Mouse (Mus musculus) bone marrow, adult 2 months (tissue): ENCODE measurements around the gene Mzf1. TPM values are rescaled to one million over a fixed set of nuclear protein-coding genes. Genes with fewer than 3 reads are reported as not detected.
A peak's percentile ranks its signal among the peaks of the same experiment; 100 is the strongest.

Experiments
- H3K27ac ChIP-seq: fragments of 200-500 bp; 2 replicates; pipeline ENCODE4 v1.5.1; 2012; ENCODE audit warnings: low read depth, mild to moderate bottlenecking, control low read depth, inconsistent platforms, low read length; ENCODE audit not compliant: control insufficient read depth, poor library complexity, insufficient read depth
- H3K4me1 ChIP-seq: fragments of 200-500 bp; 2 replicates; pipeline ENCODE4 v1.6.1; 2011; ENCODE audit warnings: low read length; ENCODE audit not compliant: control insufficient read depth, insufficient read depth
- H3K4me3 ChIP-seq: fragments of 200-500 bp; replicated peaks from 2 replicates; pipeline ENCODE3; 2011; ENCODE audit warnings: mild to moderate bottlenecking, low read depth, low read length, control low read depth; ENCODE audit not compliant: control insufficient read depth
- CTCF ChIP-seq: fragments of 200-500 bp; IDR thresholded peaks from 2 replicates; pipeline ENCODE4 v1.5.1; 2011; ENCODE audit warnings: low read length, control low read depth; ENCODE audit not compliant: control insufficient read depth, insufficient read depth
- POLR2A ChIP-seq: fragments of 200-500 bp; IDR thresholded peaks from 2 replicates; pipeline ENCODE4 v1.6.1; 2011; ENCODE audit warnings: low read depth, mild to moderate bottlenecking, control low read depth, low read length, borderline replicate concordance; ENCODE audit not compliant: control insufficient read depth
- WGBS: fragments of 180-500 bp; shearing (Covaris S2); methylation state at CpG from one replicate; pipeline ENCODE4 v1.1.7; 2018; 5-methylcytosine and 5-hydroxymethylcytosine counted together
- polyA plus RNA-seq: library from polyadenylated mRNA; stranded (reverse); fragments of >200 nt; gene quantifications from 2 replicates; pipeline ENCODE4 v1.2.4, GENCODE M21; 2011; ENCODE audit warnings: low replicate concordance; ENCODE audit not compliant: missing spikeins, insufficient read depth, insufficient read length

Mzf1 gene
- polyA plus RNA-seq, 1 experiment: 4.1 TPM

DNA sequence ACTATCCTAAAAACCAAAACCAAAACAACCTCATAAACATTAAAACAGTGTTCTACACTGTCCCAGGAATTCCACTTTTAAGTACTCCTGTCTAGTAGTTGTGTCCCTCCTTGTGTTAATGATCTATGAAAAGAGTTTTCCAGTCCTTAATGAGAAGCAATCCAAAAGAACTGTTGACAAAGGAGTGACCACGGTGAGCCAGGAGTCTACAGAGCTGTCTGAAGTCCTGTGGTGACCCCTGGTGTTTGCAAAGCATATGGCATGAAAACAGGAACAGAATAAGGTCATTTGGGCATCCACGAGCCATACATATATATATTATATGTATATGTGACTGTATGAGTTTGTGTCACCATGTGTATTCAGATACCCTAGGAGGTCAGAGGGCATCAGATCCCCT is 8.5 kb downstream of the Mzf1 start:
- WGBS: 0% methylated on average over 2 of the region's 2 CpGs
- no peak overlapping the region for H3K4me3 ChIP-seq

DNA sequence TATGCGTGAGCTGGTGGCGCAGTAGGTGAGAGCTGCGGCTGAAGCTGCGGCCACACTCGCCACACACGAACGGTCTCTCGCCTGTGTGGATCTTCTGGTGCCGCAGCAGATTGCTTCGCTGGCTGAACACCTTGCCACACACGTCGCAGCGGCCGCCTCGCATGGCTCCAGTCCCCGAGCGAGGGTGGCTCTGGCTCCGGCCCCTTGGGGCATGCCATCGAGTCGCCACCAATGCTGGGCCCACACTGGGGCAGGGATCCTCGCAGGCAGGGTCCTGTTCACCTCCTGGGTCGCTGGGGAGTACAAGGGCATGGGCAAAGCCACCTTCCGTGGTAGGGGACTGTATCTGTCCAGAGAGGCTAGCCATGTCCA is 10.3 kb downstream of the Mzf1 start:
- Histone ChIP-seq H3K4me1 (peaks cover 5% of the 10 kb centered on the region), H3K4me3 (no peak overlapping the region), H3K27ac (no peak overlapping the region)
- WGBS: 5% methylated on average over 23 of the region's 23 CpGs
- TF ChIP-seq POLR2A (no peak), CTCF (no peak)

More for the DNA sequence above, 8.5 kb downstream of the Mzf1 start:
- Histone ChIP-seq H3K27ac (no peak overlapping the region), H3K4me1 (peaks cover 5% of the 10 kb centered on the region)
- TF ChIP-seq CTCF (peak; percentile 83), POLR2A (no peak)

GRCm38 (mm10) chr7:13043445-13044253 is 10.9 kb downstream of the Mzf1 start:
- H3K4me1 ChIP-seq: peaks cover 9% of the 10 kb centered on the region
- no peak overlapping the region for H3K27ac ChIP-seq
- no peak; the same call in 1 of the 2 replicates for TF ChIP-seq POLR2A
- WGBS: 11% methylated on average over 88 of the region's 88 CpGs
- H3K4me3 ChIP-seq: no peak overlapping the region

GRCm38 (mm10) chr7:13043120-13043444 is 11.5 kb downstream of the Mzf1 start:
- TF ChIP-seq POLR2A: no peak

GRCm38 (mm10) chr7:13042511-13042910 is 12.1 kb downstream of the Mzf1 start:
- TF ChIP-seq POLR2A (no peak), CTCF (no peak)
- Histone ChIP-seq H3K4me3 (no peak overlapping the region), H3K4me1 (peaks cover 9% of the 10 kb centered on the region), H3K27ac (no peak overlapping the region)
- WGBS: 56% methylated on average over 6 of the region's 6 CpGs

More at GRCm38 (mm10) chr7:13043120-13043444, 11.5 kb downstream of the Mzf1 start:
- peaks cover 9% of the 10 kb centered on the region for H3K4me1 ChIP-seq
- no peak overlapping the region for H3K4me3 ChIP-seq
- WGBS: 79% methylated on average over 16 of the region's 16 CpGs
- H3K27ac ChIP-seq: no peak overlapping the region

DNA sequence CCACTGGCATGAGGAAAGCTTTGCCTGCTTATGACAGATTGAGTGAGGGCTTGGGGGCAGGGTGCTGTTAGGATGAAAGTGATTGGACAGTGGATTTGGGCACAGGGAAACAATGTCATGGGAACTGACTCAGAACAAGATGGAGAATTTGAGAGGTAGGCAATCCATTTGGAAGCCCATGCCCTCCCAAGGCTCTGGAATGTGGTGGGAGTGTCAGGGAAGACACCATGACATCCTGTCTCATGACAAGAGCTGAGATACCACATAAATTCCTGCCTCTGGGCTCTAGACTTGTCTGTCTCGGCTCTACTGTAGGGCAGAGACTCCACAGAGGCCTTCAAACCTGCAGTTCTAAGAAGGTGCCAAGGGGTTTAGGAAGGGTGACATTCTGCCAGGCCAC is 13.3 kb downstream of the Mzf1 start:
- H3K4me1 ChIP-seq: peaks cover 9% of the 10 kb centered on the region
- no peak for TF ChIP-seq POLR2A
- TF ChIP-seq CTCF: no peak
- no peak overlapping the region for H3K27ac ChIP-seq
- 89% methylated on average over 1 of the region's 1 CpGs for WGBS
- H3K4me3 ChIP-seq: no peak overlapping the region

GRCm38 (mm10) chr7:13039181-13039580 is 15.4 kb downstream of the Mzf1 start:
- WGBS: 44% methylated on average over 1 of the region's 1 CpGs
- peak overlapping the region; percentile 79 for H3K4me3 ChIP-seq
- peak overlapping the region; percentile 100; the same call in 1 of the 2 replicates for H3K27ac ChIP-seq
- TF ChIP-seq CTCF: no peak
- H3K4me1 ChIP-seq: peaks cover 12% of the 10 kb centered on the region

- TF ChIP-seq CTCF (no peak), POLR2A (no peak)
- H3K4me1 ChIP-seq: peaks cover 12% of the 10 kb centered on the region
Measured at GRCm38 (mm10) chr7:13038621-13039169, 15.9 kb downstream of the Mzf1 start.

GRCm38 (mm10) chr7:13037901-13038555 is 16.5 kb downstream of the Mzf1 start, which contains the start of gene Ube2m:
Gene Ube2m (minus strand): TSS chr7:13038275.
- under 1% methylated on average over 64 of the region's 65 CpGs for WGBS
- H3K4me1 ChIP-seq: peaks cover 10% of the 10 kb centered on the region; the same call in 1 of the 2 replicates
- peak within 1 kb of the TSS; percentile 100 for H3K27ac ChIP-seq
- TF ChIP-seq CTCF (no peak), POLR2A (peak; percentile 94; the same call in 1 of the 2 replicates)
- H3K4me3 ChIP-seq: peak within 1 kb of the TSS; percentile 79

More at GRCm38 (mm10) chr7:13038621-13039169, 15.9 kb downstream of the Mzf1 start:
- Histone ChIP-seq H3K4me3 (peak overlapping the region; percentile 79), H3K27ac (peak overlapping the region; percentile 100)
- 4% methylated on average over 15 of the region's 15 CpGs for WGBS
